Mouse (Mus musculus) stomach, postnatal 0 days (tissue): ENCODE measurements around the gene Lpo. TPM values are rescaled to one million over a fixed set of nuclear protein-coding genes. Genes with fewer than 3 reads are reported as not detected.

ENCODE experiments used
- ATAC-seq: fragments of 200-750 bp; cut with Nextera tagmentation; 2 replicates; pipeline ENCODE4 v1.8.0; 2017; ENCODE audit not compliant: low FRiP score, low TSS enrichment
- DNase-seq: peaks from one replicate; pipeline ENCODE4 v3.0.0-alpha.2; 2016; ENCODE audit warnings: low spot score
- H3K27ac ChIP-seq: fragments of 300-500 bp; sonication (generic); replicated peaks from 2 replicates; pipeline ENCODE4 v1.5.1; 2014; ENCODE audit warnings: mild to moderate bottlenecking, control low read depth
- H3K27me3 ChIP-seq: fragments of 300-500 bp; sonication (generic); 2 replicates; pipeline ENCODE4 v1.6.1; 2014; ENCODE audit warnings: low read length; ENCODE audit not compliant: control insufficient read depth, insufficient read depth
- H3K36me3 ChIP-seq: fragments of 300-500 bp; sonication (generic); 2 replicates; pipeline ENCODE4 v1.6.1; 2014; ENCODE audit warnings: low read length, mixed read lengths; ENCODE audit not compliant: control insufficient read depth, insufficient read depth
- H3K4me1 ChIP-seq: fragments of 300-500 bp; sonication (generic); replicated peaks from 2 replicates; pipeline ENCODE4 v1.6.1; 2014; ENCODE audit warnings: antibody characterized with exemption; ENCODE audit not compliant: control insufficient read depth, insufficient read depth
- H3K4me2 ChIP-seq: fragments of 300-500 bp; sonication (generic); replicated peaks from 2 replicates; pipeline ENCODE4 v1.6.1; 2014; ENCODE audit warnings: low read depth, mild to moderate bottlenecking, control low read depth, moderate library complexity
- H3K4me3 ChIP-seq: fragments of 300-500 bp; sonication (generic); 2 replicates; pipeline ENCODE4 v1.5.1; 2014; ENCODE audit warnings: low read depth, low read length, control low read depth
- H3K9ac ChIP-seq: fragments of 300-500 bp; sonication (generic); 2 replicates; pipeline ENCODE4 v1.6.1; 2014; ENCODE audit warnings: mild to moderate bottlenecking, low read length, control low read depth, mixed read lengths
- H3K9me3 ChIP-seq: fragments of 300-500 bp; sonication (generic); 2 replicates; pipeline ENCODE4 v1.6.1; 2016; ENCODE audit warnings: low read length; ENCODE audit not compliant: control insufficient read depth
- CTCF ChIP-seq: IDR thresholded peaks from 2 replicates; pipeline ENCODE4 v1.5.1; 2016; ENCODE audit warnings: antibody characterized with exemption, low read depth, mild to moderate bottlenecking, moderate library complexity
- EP300 ChIP-seq: optimal IDR thresholded peaks from 2 replicates; pipeline ENCODE3; 2016; ENCODE audit warnings: antibody characterized with exemption
- WGBS: fragments of 180-500 bp; shearing (Covaris S2); extraction: QIAGEN DNeasy Blood & Tissue Kit; methylation state at CpG from one replicate; pipeline ENCODE4 v1.1.7; 2014; 5-methylcytosine and 5-hydroxymethylcytosine counted together
- polyA plus RNA-seq: library from polyadenylated mRNA; unstranded; fragments of >200 nt; fragmentation: Nextera tagmentation; extraction: Ambion mirVana; gene quantifications from 2 replicates; pipeline ENCODE4 v1.2.1, GENCODE M21; 2015

The Lpo gene
- polyA plus RNA-seq, 1 experiment from 2014 or later, result 0.41 TPM

GRCm38 (mm10) chr11:87814831-87815230 lies 13.3 kb downstream of the Lpo start:
- 71% methylated on average over 8 of the region's 8 CpGs for WGBS
- H3K36me3 ChIP-seq, result no peaks in the 10 kb centered on the region
- no peaks in the 10 kb centered on the region for H3K4me1 ChIP-seq
- H3K4me2 ChIP-seq, result no peak overlapping the region
- no peak overlapping the region for H3K9ac ChIP-seq
- no peaks in the 10 kb centered on the region for H3K9me3 ChIP-seq
- H3K27ac ChIP-seq, result no peak overlapping the region
- no peaks in the 10 kb centered on the region for H3K27me3 ChIP-seq
- ATAC-seq, result no peak
- H3K4me3 ChIP-seq, result no peak overlapping the region
- DNase-seq, result no peak
- no peak for TF ChIP-seq EP300

GRCm38 (mm10) chr11:87811396-87811795 lies 16.7 kb downstream of the Lpo start:
- H3K4me1 ChIP-seq, result no peaks in the 10 kb centered on the region
- no peak overlapping the region for H3K27ac ChIP-seq
- H3K36me3 ChIP-seq, result no peaks in the 10 kb centered on the region
- no peak for ATAC-seq
- H3K4me3 ChIP-seq, result no peak overlapping the region
- WGBS, result 56% methylated on average over 4 of the region's 4 CpGs
- H3K27me3 ChIP-seq, result no peaks in the 10 kb centered on the region
- no peak for DNase-seq
- no peak overlapping the region for H3K9ac ChIP-seq
- H3K4me2 ChIP-seq, result no peak overlapping the region
- TF ChIP-seq CTCF, result no peak
- no peaks in the 10 kb centered on the region for H3K9me3 ChIP-seq

GRCm38 (mm10) chr11:87808236-87808635 lies 19.9 kb downstream of the Lpo start:
- DNase-seq, result no peak
- no peak overlapping the region for H3K4me3 ChIP-seq
- no peaks in the 10 kb centered on the region for H3K9me3 ChIP-seq
- no peaks in the 10 kb centered on the region for H3K4me1 ChIP-seq
- ATAC-seq, result no peak
- no peaks in the 10 kb centered on the region for H3K27me3 ChIP-seq
- H3K36me3 ChIP-seq, result no peaks in the 10 kb centered on the region
- WGBS, result 79% methylated on average over 7 of the region's 7 CpGs
- no peak overlapping the region for H3K9ac ChIP-seq
- H3K4me2 ChIP-seq, result no peak overlapping the region
- no peak overlapping the region for H3K27ac ChIP-seq
- TF ChIP-seq CTCF, result no peak
- TF ChIP-seq EP300, result no peak

- no peaks in the 10 kb centered on the region for H3K36me3 ChIP-seq
- no peaks in the 10 kb centered on the region for H3K27me3 ChIP-seq
- TF ChIP-seq CTCF (no peak), EP300 (no peak)
- DNase-seq (no peak), ATAC-seq (no peak)
- no peaks in the 10 kb centered on the region for H3K9me3 ChIP-seq
- no peak overlapping the region for H3K9ac ChIP-seq
- no peak overlapping the region for H3K27ac ChIP-seq
- H3K4me1 ChIP-seq, result no peaks in the 10 kb centered on the region
- no peak overlapping the region for H3K4me3 ChIP-seq
- 79% methylated on average over 6 of the region's 6 CpGs for WGBS
- no peak overlapping the region for H3K4me2 ChIP-seq
Measured at GRCm38 (mm10) chr11:87807433-87807832, 20.7 kb downstream of the Lpo start.

- no peak overlapping the region for H3K4me3 ChIP-seq
- 55% methylated on average over 1 of the region's 1 CpGs for WGBS
- no peaks in the 10 kb centered on the region for H3K36me3 ChIP-seq
- ATAC-seq (no peak), DNase-seq (no peak)
- H3K27ac ChIP-seq, result no peak overlapping the region
- no peak overlapping the region for H3K9ac ChIP-seq
- H3K4me1 ChIP-seq, result no peaks in the 10 kb centered on the region
- no peak for TF ChIP-seq EP300
- peak; percentile 67 for TF ChIP-seq CTCF
- no peaks in the 10 kb centered on the region for H3K27me3 ChIP-seq
- H3K9me3 ChIP-seq, result no peaks in the 10 kb centered on the region
- no peak overlapping the region for H3K4me2 ChIP-seq
Measured at GRCm38 (mm10) chr11:87805448-87805847, 22.6 kb downstream of the Lpo start.

GRCm38 (mm10) chr11:87802621-87803020 lies 25.5 kb downstream of the Lpo start:
- H3K4me3 ChIP-seq, result no peak overlapping the region
- no peak for ATAC-seq
- peak; percentile 33 for DNase-seq

More at GRCm38 (mm10) chr11:87802621-87803020, 25.5 kb downstream of the Lpo start:
- TF ChIP-seq EP300 (no peak), CTCF (peak; percentile 72)
- H3K9me3 ChIP-seq, result no peaks in the 10 kb centered on the region
- no peak overlapping the region for H3K27ac ChIP-seq
- no peak overlapping the region for H3K4me2 ChIP-seq
- H3K36me3 ChIP-seq, result no peaks in the 10 kb centered on the region
- H3K9ac ChIP-seq, result no peak overlapping the region
- WGBS, result 49% methylated on average over 14 of the region's 14 CpGs
- H3K4me1 ChIP-seq, result no peaks in the 10 kb centered on the region
- no peaks in the 10 kb centered on the region for H3K27me3 ChIP-seq
